Mouse (Mus musculus): ENCODE measurements at regions not wholly inside any gene's neighbourhood (a gene's known extent, or its start where the extent isn't known, plus 50 kb on each side); places are given as distances from the start of the nearest gene placed in this dataset.

GRCm38 (mm10) chr1:61540081-61540480, 98.5 kb upstream of the Pard3b start:
- H3K4me1 ChIP-seq: no peaks in the 10 kb centered on the region
- no peaks in the 10 kb centered on the region for H3K27me3 ChIP-seq (replicated peaks; ENCODE audit: low read depth, poor library complexity, severe bottlenecking)
- H3K36me3 ChIP-seq (replicated peaks): no peaks in the 10 kb centered on the region
- H3K9me3 ChIP-seq: no peaks in the 10 kb centered on the region
- no peak overlapping the region for H3K27ac ChIP-seq (replicated peaks)
- 88% methylated on average over 3 of the region's 3 CpGs for WGBS
- no peak overlapping the region for H3K4me3 ChIP-seq
- no peak for DNase-seq (ENCODE audit: low spot score)

- H3K9me3 ChIP-seq: no peaks in the 10 kb centered on the region
- H3K27me3 ChIP-seq (replicated peaks; ENCODE audit: low read depth, poor library complexity, severe bottlenecking): no peaks in the 10 kb centered on the region
- no peak overlapping the region for H3K4me3 ChIP-seq
- WGBS: 95% methylated on average over 4 of the region's 4 CpGs
- DNase-seq (ENCODE audit: low spot score): no peak
- no peaks in the 10 kb centered on the region for H3K4me1 ChIP-seq
- no peaks in the 10 kb centered on the region for H3K36me3 ChIP-seq (replicated peaks)
- no peak overlapping the region for H3K27ac ChIP-seq (replicated peaks)
Measured at GRCm38 (mm10) chr1:61541166-61541565, 97.5 kb upstream of the Pard3b start.

- no peak overlapping the region for H3K27ac ChIP-seq (replicated peaks)
- H3K4me3 ChIP-seq: no peak overlapping the region
- H3K4me1 ChIP-seq: no peaks in the 10 kb centered on the region
- no peaks in the 10 kb centered on the region for H3K9me3 ChIP-seq
- DNase-seq (ENCODE audit: low spot score): no peak
- H3K27me3 ChIP-seq (replicated peaks; ENCODE audit: low read depth, poor library complexity, severe bottlenecking): no peaks in the 10 kb centered on the region
- H3K36me3 ChIP-seq (replicated peaks): no peaks in the 10 kb centered on the region
- 90% methylated on average over 21 of the region's 21 CpGs for WGBS
Measured at GRCm38 (mm10) chr1:61552577-61553517, 85.8 kb upstream of the Pard3b start.

- H3K9me3 ChIP-seq: no peaks in the 10 kb centered on the region
- WGBS: 84% methylated on average over 2 of the region's 2 CpGs
- no peaks in the 10 kb centered on the region for H3K36me3 ChIP-seq (replicated peaks)
- H3K27ac ChIP-seq (replicated peaks): no peak overlapping the region
- no peaks in the 10 kb centered on the region for H3K4me1 ChIP-seq
- no peak overlapping the region for H3K4me3 ChIP-seq
- no peaks in the 10 kb centered on the region for H3K27me3 ChIP-seq (replicated peaks; ENCODE audit: low read depth, poor library complexity, severe bottlenecking)
- no peak for DNase-seq (ENCODE audit: low spot score)
Measured at GRCm38 (mm10) chr1:61559514-61559913, 79.1 kb upstream of the Pard3b start.

- no peaks in the 10 kb centered on the region for H3K36me3 ChIP-seq (replicated peaks)
- no peaks in the 10 kb centered on the region for H3K9me3 ChIP-seq
- no peak for DNase-seq (ENCODE audit: low spot score)
- WGBS: 81% methylated on average over 2 of the region's 2 CpGs
- H3K4me3 ChIP-seq: no peak overlapping the region
- H3K27me3 ChIP-seq (replicated peaks; ENCODE audit: low read depth, poor library complexity, severe bottlenecking): no peaks in the 10 kb centered on the region
- no peak overlapping the region for H3K27ac ChIP-seq (replicated peaks)
- no peaks in the 10 kb centered on the region for H3K4me1 ChIP-seq
Measured at GRCm38 (mm10) chr1:61562091-61562490, 76.5 kb upstream of the Pard3b start.

GRCm38 (mm10) chr1:61565471-61565870, 73.2 kb upstream of the Pard3b start:
- Histone ChIP-seq H3K4me3 (no peak overlapping the region), H3K36me3 (replicated peaks) (no peaks in the 10 kb centered on the region), H3K4me1 (no peaks in the 10 kb centered on the region), H3K27ac (replicated peaks) (no peak overlapping the region), H3K9me3 (no peaks in the 10 kb centered on the region), H3K27me3 (replicated peaks; ENCODE audit: low read depth, poor library complexity, severe bottlenecking) (no peaks in the 10 kb centered on the region)
- WGBS: 87% methylated on average over 4 of the region's 4 CpGs
- DNase-seq (ENCODE audit: low spot score): no peak

- no peaks in the 10 kb centered on the region for H3K36me3 ChIP-seq (replicated peaks)
- H3K27me3 ChIP-seq (replicated peaks; ENCODE audit: low read depth, poor library complexity, severe bottlenecking): no peaks in the 10 kb centered on the region
- 81% methylated on average over 2 of the region's 2 CpGs for WGBS
- no peak for DNase-seq (ENCODE audit: low spot score)
- H3K27ac ChIP-seq (replicated peaks): no peak overlapping the region
- H3K4me3 ChIP-seq: no peak overlapping the region
- no peaks in the 10 kb centered on the region for H3K4me1 ChIP-seq
- no peaks in the 10 kb centered on the region for H3K9me3 ChIP-seq
Measured at GRCm38 (mm10) chr1:61574276-61574675, 64.3 kb upstream of the Pard3b start.

GRCm38 (mm10) chr1:61576758-61577157, 61.9 kb upstream of the Pard3b start:
- H3K36me3 ChIP-seq (replicated peaks): no peaks in the 10 kb centered on the region
- WGBS: 90% methylated on average over 4 of the region's 4 CpGs
- H3K4me3 ChIP-seq: no peak overlapping the region
- DNase-seq (ENCODE audit: low spot score): no peak
- H3K27ac ChIP-seq (replicated peaks): no peak overlapping the region
- no peaks in the 10 kb centered on the region for H3K27me3 ChIP-seq (replicated peaks; ENCODE audit: low read depth, poor library complexity, severe bottlenecking)
- no peaks in the 10 kb centered on the region for H3K4me1 ChIP-seq
- H3K9me3 ChIP-seq: no peaks in the 10 kb centered on the region

- no peaks in the 10 kb centered on the region for H3K27me3 ChIP-seq (replicated peaks; ENCODE audit: low read depth, poor library complexity, severe bottlenecking)
- no peaks in the 10 kb centered on the region for H3K36me3 ChIP-seq (replicated peaks)
- 89% methylated on average over 8 of the region's 8 CpGs for WGBS
- no peak for DNase-seq (ENCODE audit: low spot score)
- H3K27ac ChIP-seq (replicated peaks): no peak overlapping the region
- no peak overlapping the region for H3K4me3 ChIP-seq
- H3K9me3 ChIP-seq: no peaks in the 10 kb centered on the region
- H3K4me1 ChIP-seq: no peaks in the 10 kb centered on the region
Measured at GRCm38 (mm10) chr1:61587251-61587650, 51.4 kb upstream of the Pard3b start.

All from embryonic facial prominence, embryonic 10.5 days (tissue).